15 mouse cellular contexts compared by ENCODE assay signal in the genomic region with DNA sequence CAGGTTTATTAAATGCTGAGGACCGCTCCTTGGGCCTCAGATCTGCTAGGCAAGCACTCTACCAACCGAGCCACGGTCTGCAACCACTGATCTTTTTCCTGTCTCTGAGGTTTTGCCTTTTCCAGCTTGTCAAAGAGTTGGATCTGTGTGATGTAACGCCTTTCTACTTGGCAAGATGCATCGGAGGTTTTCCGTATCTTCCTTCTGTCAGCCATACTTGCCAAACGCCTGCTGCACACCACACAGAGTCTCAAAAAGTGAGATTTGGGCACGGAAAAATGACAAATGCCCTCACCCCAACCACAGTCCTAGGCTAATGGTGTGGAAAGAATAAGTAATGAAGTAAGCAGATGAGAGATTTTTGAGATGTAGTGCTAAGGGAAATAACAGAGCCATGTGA. TPM values are rescaled to one million over a fixed set of nuclear protein-coding genes. Genes with fewer than 3 reads are reported as not detected.
DNase-seq lines count a peak whose midpoint lies in the region; ATAC-seq and TF ChIP-seq lines count a peak whose summit lies in the region.
"Had no signal": no experiment of that assay in that cellular context is flagged by ENCODE, and none has a peak within 500 bp of the region (broad histone marks: within the 10 kb centered on the region; RNA-seq: fewer than 3 reads in every experiment).

No protein-coding gene starts in this region.

- ATAC-seq in forebrain, embryonic 13.5 days = peak; percentile 24; the same call in 1 of the 2 replicates
- no peak for ATAC-seq in forebrain, embryonic 11.5 days (replicated peaks; ENCODE audit: low FRiP score)
- ATAC-seq: activated CD4-positive, CD25-positive, alpha-beta regulatory T cell, adult 4 months; intestine, embryonic 16.5 days; Patski had no signal

- no peaks in the 10 kb centered on the region for H3K9me3 ChIP-seq in forebrain, embryonic 13.5 days (replicated peaks)
- H3K9me3 ChIP-seq in forebrain, embryonic 11.5 days (ENCODE audit: control insufficient read depth, low read length) = no peaks in the 10 kb centered on the region
- H3K9me3 ChIP-seq: embryonic facial prominence, embryonic 10.5 days; heart, embryonic 12.5 days; hindbrain, embryonic 15.5 days had no signal

- H3K4me2 ChIP-seq in forebrain, embryonic 13.5 days = no peak overlapping the region
- H3K4me2 ChIP-seq in forebrain, embryonic 11.5 days (ENCODE audit: low read depth, low read length, severe bottlenecking) = no peak overlapping the region
- H3K4me2 ChIP-seq: heart, embryonic 12.5 days; hindbrain, embryonic 15.5 days had no signal

- H3K4me3 ChIP-seq in forebrain, embryonic 13.5 days = no peak overlapping the region
- no peak overlapping the region for H3K4me3 ChIP-seq in forebrain, embryonic 11.5 days (ENCODE audit: low read depth, low read length)
- H3K4me3 ChIP-seq: embryonic facial prominence, embryonic 10.5 days; heart, embryonic 12.5 days; hindbrain, embryonic 15.5 days had no signal

- TF ChIP-seq POLR2A in brain, embryonic 14.5 days (IDR thresholded peaks at IDR 0.05; ENCODE audit: borderline replicate concordance, extremely low read depth, insufficient read depth, insufficient read length, poor library complexity, severe bottlenecking) = no peak

- DNase-seq in forebrain, embryonic 11.5 days (ENCODE audit: low spot score) = no peak
- peak; percentile 42 for DNase-seq in heart, adult 11 months
- DNase-seq in heart, postnatal 4 days = no peak
- peak; percentile 58 for DNase-seq in brain, embryonic 14.5 days (ENCODE audit: low read depth)
- no peak for DNase-seq in spleen, postnatal 4 days (ENCODE audit: low spot score in 2 of 2)
- DNase-seq: adrenal gland, postnatal 14 days; cerebellum, adult 8-10 months; kidney, adult 2 months had no signal

- H3K36me3 ChIP-seq in forebrain, embryonic 13.5 days (ENCODE audit: poor library complexity, severe bottlenecking) = no peaks in the 10 kb centered on the region
- no peaks in the 10 kb centered on the region for H3K36me3 ChIP-seq in forebrain, embryonic 11.5 days (ENCODE audit: control insufficient read depth, insufficient read depth, low read length)
- H3K36me3 ChIP-seq: embryonic facial prominence, embryonic 10.5 days; heart, embryonic 12.5 days; hindbrain, embryonic 15.5 days had no signal

- WGBS in forebrain, embryonic 13.5 days = 84% methylated on average over 8 of the region's 8 CpGs
- WGBS in forebrain, embryonic 11.5 days = 89% methylated on average over 8 of the region's 8 CpGs

- no peak for TF ChIP-seq CTCF in brain, embryonic 14.5 days (IDR thresholded peaks at IDR 0.05; ENCODE audit: borderline replicate concordance, extremely low read depth, insufficient read depth, insufficient read length)

- H3K27me3 ChIP-seq in forebrain, embryonic 13.5 days = no peaks in the 10 kb centered on the region
- no peaks in the 10 kb centered on the region for H3K27me3 ChIP-seq in forebrain, embryonic 11.5 days (ENCODE audit: control insufficient read depth, insufficient read depth, low read length)
- H3K27me3 ChIP-seq: heart, embryonic 12.5 days; hindbrain, embryonic 15.5 days had no signal

- peaks cover 10% of the 10 kb centered on the region for H3K4me1 ChIP-seq in forebrain, embryonic 13.5 days
- H3K4me1 ChIP-seq in forebrain, embryonic 11.5 days (replicated peaks; ENCODE audit: control insufficient read depth, insufficient read depth, low read length) = no peaks in the 10 kb centered on the region
- H3K4me1 ChIP-seq: embryonic facial prominence, embryonic 10.5 days had no signal

- H3K27ac ChIP-seq in forebrain, embryonic 13.5 days = no peak overlapping the region
- no peak overlapping the region for H3K27ac ChIP-seq in forebrain, embryonic 11.5 days (ENCODE audit: low read depth, low read length)
- H3K27ac ChIP-seq: embryonic facial prominence, embryonic 10.5 days; hindbrain, embryonic 15.5 days had no signal

- no peak overlapping the region for H3K9ac ChIP-seq in forebrain, embryonic 13.5 days
- no peak overlapping the region for H3K9ac ChIP-seq in forebrain, embryonic 11.5 days (ENCODE audit: low read length)
- H3K9ac ChIP-seq: heart, embryonic 12.5 days; hindbrain, embryonic 15.5 days had no signal

RNA-seq across cellular contexts. Expression of a gene that starts 35.3 kb away (rescaled TPM):
- polyA plus RNA-seq in forebrain, embryonic 13.5 days (2015; fragmentation: Nextera tagmentation; extraction: Ambion mirVana) = 8.9 and 10.1 TPM in 2 replicates
- polyA plus RNA-seq in forebrain, embryonic 11.5 days (2014; fragmentation: Nextera tagmentation; extraction: Ambion mirVana) = 6.6 and 7.3 TPM in 2 replicates
- 10 to 100 TPM; 18.3 to 21.4 TPM for total RNA-seq in heart, postnatal 4 days (2021)
- 17.0 and 29.3 TPM in 2 replicates for polyA plus RNA-seq in brain, embryonic 14.5 days (2012; rRNA removed)

Comparison
In these comparisons a context has a peak if more than half of its experiments do, and no peak if none do; other contexts are left out.
1. DNase-seq: peak in heart, adult 11 months (single experiment) and brain, embryonic 14.5 days (single experiment); none in forebrain, embryonic 11.5 days (single experiment), heart, postnatal 4 days (single experiment) and spleen, postnatal 4 days (0 of 2).